Mouse (Mus musculus): Measurements from ENCODE around the gene Ndc80.
A peak's percentile ranks its signal among the peaks of the same experiment; 100 is the strongest.
"Not testable (repeated sequence)": the region's sequence is repeated elsewhere in the genome, so short reads cannot be mapped to it uniquely, and the experiment has no call there.

The Ndc80 gene

DNA sequence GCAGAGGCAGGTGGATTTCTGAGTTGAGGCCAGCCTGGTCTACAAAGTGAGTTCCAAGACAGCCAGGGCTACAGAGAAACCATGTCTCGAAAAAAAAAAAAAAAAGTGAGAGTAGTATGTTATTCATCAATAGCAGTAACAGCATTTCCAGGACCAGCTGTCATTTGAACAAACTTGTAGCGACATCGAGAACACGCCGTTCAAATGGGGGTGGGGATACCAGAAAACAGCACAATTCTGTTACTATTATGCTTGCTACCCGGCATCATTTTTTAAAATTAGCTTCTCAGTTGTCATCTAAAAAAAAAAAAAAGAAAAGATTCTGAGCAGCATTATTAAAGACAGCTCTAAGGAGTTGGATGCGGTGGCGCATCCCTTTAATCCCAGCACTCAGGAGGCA lies 49.2 kb downstream of the Ndc80 start:
- DNase-seq (ENCODE audit: low read depth), result no peak

- DNase-seq (ENCODE audit: low read depth), result no peak
Observed at GRCm38 (mm10) chr17:71476346-71477020, 50.2 kb downstream of the Ndc80 start.

- DNase-seq (ENCODE audit: low read depth), result peak; percentile 86
Observed at GRCm38 (mm10) chr17:71475705-71476089, 51.0 kb downstream of the Ndc80 start.

DNA sequence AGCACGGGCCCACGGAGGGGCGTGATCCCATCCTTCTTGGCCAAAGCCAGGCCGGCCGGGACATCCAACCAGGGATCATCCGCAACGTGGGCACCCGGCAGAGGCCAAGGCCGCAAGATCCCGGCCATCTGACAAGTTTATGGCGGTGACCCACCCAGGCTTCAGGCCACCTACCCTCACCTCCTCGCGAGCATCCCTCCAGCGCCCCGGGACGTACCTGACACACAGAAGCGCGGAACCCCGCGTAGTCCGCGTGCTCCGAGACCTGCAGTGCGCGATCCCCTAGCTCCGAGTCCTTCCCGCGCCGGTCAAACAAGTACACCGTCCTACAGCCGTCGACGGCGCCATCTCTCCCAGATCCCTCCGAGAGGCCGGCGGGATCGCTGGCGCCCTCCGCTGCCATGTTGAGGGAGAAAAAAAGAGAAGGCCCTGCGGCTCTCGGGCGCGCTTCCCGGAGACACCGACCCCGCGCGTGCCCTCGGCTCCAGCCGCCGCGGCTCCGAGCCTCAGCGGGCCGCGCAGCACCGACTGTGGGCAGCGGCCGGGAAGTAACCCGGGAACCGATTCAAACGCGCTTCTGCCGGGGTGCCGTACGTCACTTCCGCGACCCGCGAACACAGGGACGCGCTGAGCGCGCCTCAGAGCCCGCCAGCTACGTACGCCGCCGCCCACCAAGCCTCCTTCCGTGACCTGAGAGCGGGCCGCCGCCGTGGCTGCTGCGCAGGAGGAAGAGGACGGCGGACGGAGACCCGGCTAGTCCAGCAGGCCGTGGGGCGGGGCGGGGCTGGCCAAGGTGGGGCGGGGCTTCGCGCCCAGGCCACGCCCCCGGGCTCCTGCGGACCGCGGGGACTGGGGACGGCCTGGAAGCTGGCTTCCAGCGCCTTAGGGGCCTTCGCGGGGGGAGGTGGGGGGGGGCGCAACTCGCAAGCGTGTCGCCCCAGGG lies 51.6 kb downstream of the Ndc80 start, which contains the start of gene Smchd1:
TSS of gene Smchd1 (minus strand) at position 582 of the 943 bp plus-strand sequence.
- DNase-seq (ENCODE audit: low read depth), result peak; percentile 96

DNA sequence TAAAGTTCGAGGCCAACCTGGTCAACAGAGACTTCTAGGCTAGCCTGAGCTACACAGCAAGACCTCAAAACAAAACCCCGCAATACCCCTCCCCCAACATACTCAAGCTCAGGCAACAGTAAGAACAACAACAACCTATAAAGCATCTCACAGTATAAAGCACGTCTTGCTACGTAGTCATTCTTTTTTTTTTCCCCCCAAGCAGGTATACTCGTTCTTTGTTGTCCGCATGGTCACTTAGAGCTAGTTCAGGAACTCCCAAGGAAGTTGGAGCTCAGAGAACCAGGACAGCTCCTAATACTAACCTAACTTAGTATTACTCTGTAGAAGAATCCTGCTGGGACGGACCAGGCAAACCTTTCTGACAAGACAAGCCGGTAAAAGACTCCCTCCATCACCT lies 52.5 kb downstream of the Ndc80 start:
- peak; percentile 28 for DNase-seq (ENCODE audit: low read depth)

GRCm38 (mm10) chr17:71471261-71471660 lies 55.4 kb downstream of the Ndc80 start:
- DNase-seq (ENCODE audit: low read depth), result no peak

- DNase-seq (ENCODE audit: low read depth), result no peak
Observed at GRCm38 (mm10) chr17:71460312-71460711, 66.3 kb downstream of the Ndc80 start.

GRCm38 (mm10) chr17:71459818-71460217 lies 66.8 kb downstream of the Ndc80 start, which contains the start of gene Gm4707:
TSS of gene Gm4707 (minus strand) at chr17:71459918.
- no peak for DNase-seq (ENCODE audit: low read depth)

DNA sequence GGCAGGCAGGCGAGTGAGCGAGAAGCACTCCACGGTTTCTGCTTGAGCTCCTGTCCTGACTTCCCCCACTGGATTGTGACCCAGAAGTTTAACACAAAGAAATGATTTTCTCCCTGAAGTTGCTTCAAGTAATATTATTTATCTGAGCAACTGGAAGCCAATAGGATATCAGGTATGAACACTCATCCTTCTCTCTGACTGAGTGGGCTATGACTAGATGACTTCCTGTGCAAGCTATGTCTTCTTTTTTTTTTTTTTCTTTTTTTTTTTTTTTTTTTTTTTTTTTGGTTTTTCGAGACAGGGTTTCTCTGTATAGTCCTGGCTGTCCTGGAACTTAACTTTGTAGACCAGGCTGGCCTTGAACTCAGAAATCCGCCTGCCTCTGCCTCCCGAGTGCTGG lies 69.3 kb downstream of the Ndc80 start:
- not testable (repeated sequence) for DNase-seq (ENCODE audit: low read depth)
